Mouse (Mus musculus): ENCODE results near the gene Man2c1. TPM values are rescaled to one million over a fixed set of nuclear protein-coding genes. Genes with fewer than 3 reads are reported as not detected.

The Man2c1 gene
- total and polyA plus RNA-seq, 3 experiments: 56.3 to 106 (median 66.7) TPM

GRCm38 (mm10) chr9:57138507-57138906 lies 8.0 kb downstream of the Man2c1 start:
- no peaks in the 10 kb centered on the region for H3K27me3 ChIP-seq (ENCODE audit: insufficient read depth, low read length)
- no peaks in the 10 kb centered on the region for H3K4me1 ChIP-seq (ENCODE audit: insufficient read depth, low read depth, low read length)
- H3K36me3 ChIP-seq (replicated peaks): peaks cover 98% of the 10 kb centered on the region
- TF ChIP-seq GATA2 (IDR thresholded peaks at IDR 0.05; ENCODE audit: borderline replicate concordance, low read depth, low read length) (no peak), TAL1 (conservative IDR thresholded peaks at IDR 0.05; ENCODE audit: low read depth, low read length) (no peak), POLR2AphosphoS5 (IDR thresholded peaks at IDR 0.05; ENCODE audit: insufficient replicate concordance, low read depth, low read length) (no peak), CTCF (IDR thresholded peaks at IDR 0.05; ENCODE audit: low read depth, low read length) (no peak)
- ATAC-seq (ENCODE audit: extremely low read depth, insufficient number of reproducible peaks, low FRiP score, poor library complexity, severe bottlenecking): no peak
- no peak overlapping the region for H3K4me3 ChIP-seq (ENCODE audit: low read depth, low read length)
- no peaks in the 10 kb centered on the region for H3K9me3 ChIP-seq (replicated peaks)
- no peak for DNase-seq (ENCODE audit: low spot score)

- peaks cover 100% of the 10 kb centered on the region for H3K36me3 ChIP-seq (replicated peaks)
- ATAC-seq (ENCODE audit: extremely low read depth, insufficient number of reproducible peaks, low FRiP score, poor library complexity, severe bottlenecking): no peak
- DNase-seq (ENCODE audit: low spot score): no peak
- no peak overlapping the region for H3K4me3 ChIP-seq (ENCODE audit: low read depth, low read length)
- no peaks in the 10 kb centered on the region for H3K4me1 ChIP-seq (ENCODE audit: insufficient read depth, low read depth, low read length)
- H3K27me3 ChIP-seq (ENCODE audit: insufficient read depth, low read length): no peaks in the 10 kb centered on the region
- TF ChIP-seq CTCF (IDR thresholded peaks at IDR 0.05; ENCODE audit: low read depth, low read length) (no peak), GATA1 (IDR thresholded peaks at IDR 0.05; ENCODE audit: borderline replicate concordance, low read length) (no peak)
- no peaks in the 10 kb centered on the region for H3K9me3 ChIP-seq (replicated peaks)
These were observed 8.6 kb downstream of the Man2c1 start for GRCm38 (mm10) chr9:57139110-57139509.

- Histone ChIP-seq H3K4me3 (ENCODE audit: low read depth, low read length) (no peak overlapping the region), H3K27me3 (ENCODE audit: insufficient read depth, low read length) (no peaks in the 10 kb centered on the region), H3K9me3 (replicated peaks) (no peaks in the 10 kb centered on the region), H3K36me3 (replicated peaks) (peaks cover 100% of the 10 kb centered on the region), H3K4me1 (ENCODE audit: insufficient read depth, low read depth, low read length) (no peaks in the 10 kb centered on the region)
- DNase-seq (ENCODE audit: low spot score) (no peak), ATAC-seq (ENCODE audit: extremely low read depth, insufficient number of reproducible peaks, low FRiP score, poor library complexity, severe bottlenecking) (no peak)
- TF ChIP-seq GATA1 (IDR thresholded peaks at IDR 0.05; ENCODE audit: borderline replicate concordance, low read length) (no peak), TAL1 (conservative IDR thresholded peaks at IDR 0.05; ENCODE audit: low read depth, low read length) (no peak), POLR2AphosphoS5 (IDR thresholded peaks at IDR 0.05; ENCODE audit: insufficient replicate concordance, low read depth, low read length) (no peak), GATA2 (IDR thresholded peaks at IDR 0.05; ENCODE audit: borderline replicate concordance, low read depth, low read length) (no peak), CTCF (IDR thresholded peaks at IDR 0.05; ENCODE audit: low read depth, low read length) (no peak)
These were observed 9.1 kb downstream of the Man2c1 start for GRCm38 (mm10) chr9:57139571-57139970.

GRCm38 (mm10) chr9:57141417-57142353 lies 11.2 kb downstream of the Man2c1 start:
- H3K4me3 ChIP-seq (ENCODE audit: low read depth, low read length): no peak overlapping the region
- DNase-seq (ENCODE audit: low spot score): no peak
- peaks cover 3% of the 10 kb centered on the region for H3K4me1 ChIP-seq (ENCODE audit: insufficient read depth, low read depth, low read length)
- TF ChIP-seq GATA2 (IDR thresholded peaks at IDR 0.05; ENCODE audit: borderline replicate concordance, low read depth, low read length): no peak
- no peak for TF ChIP-seq GATA1 (IDR thresholded peaks at IDR 0.05; ENCODE audit: borderline replicate concordance, low read length)
- no peak for TF ChIP-seq CTCF (IDR thresholded peaks at IDR 0.05; ENCODE audit: low read depth, low read length)
- TF ChIP-seq TAL1 (conservative IDR thresholded peaks at IDR 0.05; ENCODE audit: low read depth, low read length): no peak
- TF ChIP-seq POLR2AphosphoS5 (IDR thresholded peaks at IDR 0.05; ENCODE audit: insufficient replicate concordance, low read depth, low read length): no peak
- peaks cover 87% of the 10 kb centered on the region for H3K36me3 ChIP-seq (replicated peaks)
- H3K9me3 ChIP-seq (replicated peaks): no peaks in the 10 kb centered on the region
- no peak for ATAC-seq (ENCODE audit: extremely low read depth, insufficient number of reproducible peaks, low FRiP score, poor library complexity, severe bottlenecking)
- H3K27me3 ChIP-seq (ENCODE audit: insufficient read depth, low read length): no peaks in the 10 kb centered on the region

GRCm38 (mm10) chr9:57143212-57143611 lies 12.7 kb downstream of the Man2c1 start:
- no peak overlapping the region for H3K4me3 ChIP-seq (ENCODE audit: low read depth, low read length)
- peaks cover 17% of the 10 kb centered on the region for H3K4me1 ChIP-seq (ENCODE audit: insufficient read depth, low read depth, low read length)
- no peaks in the 10 kb centered on the region for H3K9me3 ChIP-seq (replicated peaks)
- ATAC-seq (ENCODE audit: extremely low read depth, insufficient number of reproducible peaks, low FRiP score, poor library complexity, severe bottlenecking) (no peak), DNase-seq (ENCODE audit: low spot score) (no peak)
- H3K27me3 ChIP-seq (ENCODE audit: insufficient read depth, low read length): no peaks in the 10 kb centered on the region
- peaks cover 72% of the 10 kb centered on the region for H3K36me3 ChIP-seq (replicated peaks)
- TF ChIP-seq TAL1 (conservative IDR thresholded peaks at IDR 0.05; ENCODE audit: low read depth, low read length) (no peak), GATA1 (IDR thresholded peaks at IDR 0.05; ENCODE audit: borderline replicate concordance, low read length) (no peak), GATA2 (IDR thresholded peaks at IDR 0.05; ENCODE audit: borderline replicate concordance, low read depth, low read length) (no peak), POLR2AphosphoS5 (IDR thresholded peaks at IDR 0.05; ENCODE audit: insufficient replicate concordance, low read depth, low read length) (no peak), CTCF (IDR thresholded peaks at IDR 0.05; ENCODE audit: low read depth, low read length) (no peak)

GRCm38 (mm10) chr9:57144830-57145229 lies 14.3 kb downstream of the Man2c1 start:
- DNase-seq (ENCODE audit: low spot score) (no peak), ATAC-seq (ENCODE audit: extremely low read depth, insufficient number of reproducible peaks, low FRiP score, poor library complexity, severe bottlenecking) (no peak)
- Histone ChIP-seq H3K4me1 (ENCODE audit: insufficient read depth, low read depth, low read length) (peaks cover 28% of the 10 kb centered on the region), H3K4me3 (ENCODE audit: low read depth, low read length) (no peak overlapping the region), H3K9me3 (replicated peaks) (no peaks in the 10 kb centered on the region), H3K36me3 (replicated peaks) (peaks cover 58% of the 10 kb centered on the region), H3K27me3 (ENCODE audit: insufficient read depth, low read length) (no peaks in the 10 kb centered on the region)
- no peak for TF ChIP-seq CTCF (IDR thresholded peaks at IDR 0.05; ENCODE audit: low read depth, low read length)
- TF ChIP-seq POLR2AphosphoS5 (IDR thresholded peaks at IDR 0.05; ENCODE audit: insufficient replicate concordance, low read depth, low read length): no peak
- TF ChIP-seq TAL1 (conservative IDR thresholded peaks at IDR 0.05; ENCODE audit: low read depth, low read length): no peak
- TF ChIP-seq GATA2 (IDR thresholded peaks at IDR 0.05; ENCODE audit: borderline replicate concordance, low read depth, low read length): no peak
- no peak for TF ChIP-seq GATA1 (IDR thresholded peaks at IDR 0.05; ENCODE audit: borderline replicate concordance, low read length)
